Mouse (Mus musculus): ENCODE data around the gene Nav2.

Gene Nav2

GRCm38 (mm10) chr7:49515012-49515411 lies 606.5 kb downstream of the Nav2 start:
- DNase-seq (ENCODE audit: low spot score), result no peak

GRCm38 (mm10) chr7:49520504-49520903 lies 612.0 kb downstream of the Nav2 start:
- no peak for DNase-seq (ENCODE audit: low spot score)

DNA sequence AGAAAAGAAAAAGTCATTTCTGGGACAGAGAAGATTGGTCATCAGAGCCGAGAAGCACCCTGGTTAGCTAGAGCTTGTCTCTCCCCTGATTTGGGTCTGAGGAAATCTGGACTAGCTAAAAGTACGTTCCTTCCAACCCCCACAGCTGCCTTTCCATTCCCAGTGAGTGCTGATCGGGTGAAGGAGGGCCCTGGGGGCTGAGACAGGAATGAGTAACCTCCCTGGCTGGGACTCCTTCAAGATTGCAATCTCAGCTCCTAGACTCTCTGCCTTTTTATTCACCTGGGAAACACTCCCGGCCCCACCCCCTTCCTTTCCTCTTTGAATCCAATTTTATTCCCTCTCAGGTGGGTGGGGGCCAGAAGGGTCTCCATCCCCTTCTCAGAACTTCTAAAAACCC lies 612.8 kb downstream of the Nav2 start:
- DNase-seq (ENCODE audit: low spot score), result no peak

- no peak for DNase-seq (ENCODE audit: low spot score)
Observed at GRCm38 (mm10) chr7:49521976-49522375, 613.5 kb downstream of the Nav2 start.

DNA sequence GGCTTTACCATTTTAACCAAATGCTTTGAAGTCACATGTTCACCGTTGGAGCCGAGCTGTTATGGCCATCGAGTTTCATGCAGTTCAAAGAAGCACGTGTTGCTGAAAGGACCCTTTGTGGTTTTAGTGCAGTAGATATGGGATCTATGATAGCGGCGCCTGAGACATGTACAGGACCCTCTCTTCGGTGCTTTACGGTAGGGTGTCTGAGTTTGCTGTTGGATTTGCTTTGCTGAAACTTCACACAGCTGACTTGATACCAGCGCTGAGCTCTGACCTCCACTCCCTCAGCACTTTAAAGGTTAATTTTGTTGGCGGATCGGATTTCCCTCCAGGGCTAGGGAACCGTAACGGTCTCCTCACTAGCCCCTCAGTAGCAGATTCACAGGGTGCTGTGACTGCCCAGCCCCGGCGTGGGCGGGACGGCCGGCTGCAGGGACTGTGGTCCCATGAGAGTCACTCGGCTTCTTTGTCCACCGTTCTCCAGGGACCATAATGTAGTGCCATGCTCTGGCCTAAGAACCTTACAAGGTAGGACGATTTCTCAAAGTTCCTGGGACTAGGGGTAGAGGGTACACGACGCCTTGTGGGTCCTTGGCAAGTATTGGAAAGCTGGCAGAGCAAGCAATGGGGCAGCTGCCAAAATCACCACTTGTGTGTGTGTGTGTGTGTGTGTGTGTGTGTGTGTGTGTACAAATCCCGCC lies 614.0 kb downstream of the Nav2 start:
- no peak for DNase-seq (ENCODE audit: low spot score)

DNA sequence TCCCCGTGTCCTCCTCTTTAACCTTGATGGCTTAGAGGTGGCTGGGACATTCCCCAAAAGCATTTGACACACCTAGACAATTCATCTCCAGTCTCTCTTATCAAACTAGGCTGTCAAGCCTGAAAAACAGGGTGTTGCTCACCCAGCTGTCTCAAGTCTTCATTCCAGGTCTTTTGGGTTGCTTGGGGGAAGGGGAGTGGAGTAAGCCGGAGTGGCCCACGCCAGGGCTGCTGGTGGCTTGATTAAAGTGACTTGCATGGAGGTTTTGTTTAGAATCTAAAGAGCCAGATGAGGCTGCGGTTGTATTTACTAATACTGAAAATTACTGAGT lies 614.6 kb downstream of the Nav2 start:
- DNase-seq (ENCODE audit: low spot score), result no peak

DNA sequence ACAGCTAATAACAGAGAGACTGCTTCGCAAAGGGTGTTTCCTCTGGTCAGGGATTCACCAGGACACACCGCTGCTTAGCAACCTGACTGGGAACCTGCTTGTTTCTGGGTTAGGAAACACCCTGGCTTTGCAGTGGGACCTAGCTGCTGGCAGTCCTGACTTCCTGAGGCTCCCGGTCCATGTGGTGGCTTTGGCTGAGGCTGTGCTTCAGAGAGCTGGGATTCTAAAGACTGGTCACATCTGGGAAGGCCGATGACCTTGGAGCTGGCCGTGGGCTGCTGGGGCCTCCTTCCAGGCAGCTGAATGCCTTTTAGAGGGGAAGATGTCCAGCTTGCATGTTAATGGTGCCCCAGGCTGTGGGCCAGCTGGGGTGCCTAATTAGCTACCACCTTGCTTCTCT lies 615.2 kb downstream of the Nav2 start:
- no peak for DNase-seq (ENCODE audit: low spot score)

DNA sequence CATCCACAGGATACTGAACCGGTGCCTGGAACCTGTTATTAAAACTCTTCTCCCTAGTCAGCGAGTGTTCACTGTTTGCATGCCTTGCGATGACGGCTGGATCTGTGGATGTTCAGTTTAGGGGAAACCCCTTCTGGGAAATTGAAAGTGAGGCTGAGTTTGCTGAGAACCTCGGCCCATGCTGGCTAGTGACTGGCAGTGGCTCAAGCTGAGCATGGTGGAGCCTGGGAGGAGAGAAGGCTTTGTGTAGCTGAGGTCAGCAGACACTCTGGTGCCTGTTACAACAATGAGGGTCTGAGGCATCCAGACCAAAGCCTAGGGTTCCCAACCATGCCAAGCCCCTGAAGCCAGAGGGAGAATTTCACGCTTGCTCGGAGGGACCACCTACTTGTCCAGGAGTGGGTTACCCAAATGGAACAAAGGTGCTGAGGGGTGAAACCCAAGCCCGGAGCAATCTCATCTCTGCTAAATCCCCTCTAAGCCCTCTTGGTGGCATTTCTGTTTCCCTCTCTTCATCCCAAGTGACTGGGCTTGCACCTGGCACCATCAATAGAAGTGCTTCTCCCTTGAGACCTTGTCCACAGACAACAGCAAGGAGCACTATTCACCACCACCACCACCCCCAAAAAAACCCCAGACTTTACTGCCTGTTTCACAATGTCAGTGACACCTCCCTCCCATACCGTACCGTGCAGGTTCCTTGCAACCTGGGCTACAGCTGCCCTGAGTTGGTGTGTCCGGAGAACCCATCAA lies 617.0 kb downstream of the Nav2 start:
- no peak for DNase-seq (ENCODE audit: low spot score)

- DNase-seq (ENCODE audit: low spot score), result no peak
Observed at GRCm38 (mm10) chr7:49526101-49526499, 617.6 kb downstream of the Nav2 start.

DNA sequence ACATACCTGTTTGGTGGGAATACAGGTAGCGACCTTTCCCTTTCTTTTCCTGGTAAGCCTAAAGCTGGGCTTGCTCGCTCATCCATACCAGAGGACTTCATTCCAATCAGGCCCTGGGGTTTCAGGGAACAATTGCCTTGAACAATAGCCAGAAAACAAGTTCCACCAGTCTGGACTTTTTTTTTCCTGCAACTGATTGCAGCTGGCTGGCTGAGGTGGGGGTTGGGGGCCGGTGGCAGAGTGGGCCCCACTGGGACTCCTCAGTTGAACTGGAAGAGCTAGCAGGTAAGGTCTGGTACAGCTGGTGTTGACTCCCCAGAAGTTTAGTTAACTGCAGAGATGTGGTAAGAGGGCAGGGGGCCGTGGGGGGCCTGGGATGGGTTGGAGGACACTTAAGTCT lies 619.0 kb downstream of the Nav2 start:
- DNase-seq (ENCODE audit: low spot score), result no peak

DNA sequence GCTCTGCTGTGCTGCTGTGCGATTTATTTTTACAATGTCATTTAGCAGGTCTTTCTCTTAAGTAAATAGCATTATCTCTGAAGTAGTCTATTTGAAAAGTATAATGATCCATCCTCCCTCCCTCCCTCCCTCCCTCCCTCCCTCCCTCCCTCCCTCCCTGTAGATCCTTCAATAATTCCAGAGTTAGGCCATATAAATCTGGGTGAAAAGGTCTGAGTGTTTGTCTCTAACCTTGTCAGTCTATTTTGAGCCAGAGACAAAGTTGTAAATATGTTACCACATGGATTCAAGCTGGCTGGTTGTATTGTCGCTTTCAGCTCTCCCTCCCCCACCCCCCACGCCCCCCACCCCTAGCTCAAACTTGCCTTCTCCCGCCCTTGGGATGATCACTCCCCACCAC lies 619.4 kb downstream of the Nav2 start:
- no peak for DNase-seq (ENCODE audit: low spot score)

GRCm38 (mm10) chr7:49529498-49529897 lies 621.0 kb downstream of the Nav2 start:
- no peak for DNase-seq (ENCODE audit: low spot score)

GRCm38 (mm10) chr7:49533571-49533970 lies 625.1 kb downstream of the Nav2 start:
- no peak for DNase-seq (ENCODE audit: low spot score)

- DNase-seq (ENCODE audit: low spot score), result no peak
Observed at GRCm38 (mm10) chr7:49534208-49534607, 625.7 kb downstream of the Nav2 start.

DNA sequence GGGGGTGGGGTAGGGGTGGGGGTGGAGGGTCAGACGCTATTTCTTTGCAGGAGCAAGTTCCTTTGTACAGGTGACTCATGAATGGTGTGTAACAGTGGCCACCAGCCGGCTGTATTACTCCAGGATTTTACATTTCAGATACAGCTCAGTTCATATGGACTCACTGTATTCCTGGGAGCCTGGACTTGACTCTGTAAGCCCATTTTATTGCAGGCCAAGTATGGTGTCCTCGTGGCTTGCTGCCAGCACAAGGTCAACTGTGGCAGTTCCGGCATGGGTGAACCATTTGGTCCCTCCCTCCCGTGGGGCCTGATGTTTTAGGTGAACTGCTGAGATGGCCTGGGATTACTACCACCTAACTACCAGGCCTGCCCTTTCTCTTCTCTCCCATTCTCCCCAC lies 629.8 kb downstream of the Nav2 start:
- no peak for DNase-seq (ENCODE audit: low spot score)

DNA sequence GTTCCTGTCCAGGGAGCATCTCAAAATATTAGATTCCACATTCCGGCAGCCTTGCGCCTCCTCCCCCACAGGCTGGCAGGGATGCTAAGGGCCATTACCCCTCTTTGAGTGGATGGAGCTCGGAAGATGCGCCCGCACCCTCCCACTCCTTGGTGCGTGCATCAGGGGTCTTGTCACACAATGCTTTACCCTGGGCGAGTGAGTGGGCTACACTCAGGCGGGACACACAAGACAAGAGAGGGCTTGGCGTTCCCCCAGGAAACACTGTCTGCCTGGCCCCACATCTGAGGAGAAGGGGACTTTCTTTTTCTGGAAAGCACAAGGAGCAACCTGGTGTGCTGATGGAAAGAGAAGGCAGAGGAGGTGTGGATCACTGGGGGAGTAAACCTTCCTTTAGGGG lies 631.7 kb downstream of the Nav2 start:
- no peak for DNase-seq (ENCODE audit: low spot score)

DNA sequence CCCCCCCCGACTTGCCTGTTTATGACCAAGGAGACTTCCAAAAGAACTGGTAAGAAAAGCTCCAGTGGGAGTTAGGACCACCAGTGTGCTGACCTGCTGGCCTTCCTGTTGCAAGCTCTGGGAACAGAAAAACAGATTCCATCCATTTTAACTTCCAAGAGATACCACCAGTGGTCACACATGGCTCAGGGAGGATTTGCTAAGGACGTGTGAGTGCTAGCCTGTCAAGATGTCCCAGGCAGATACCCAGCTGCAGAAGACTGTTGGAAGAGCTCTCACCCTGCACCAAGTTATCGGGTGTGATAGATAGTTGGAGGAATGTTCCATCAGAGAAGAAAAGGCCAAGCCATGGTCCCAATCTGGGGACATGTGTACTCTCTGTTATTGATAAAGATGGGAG lies 633.6 kb downstream of the Nav2 start:
- DNase-seq (ENCODE audit: low spot score), result no peak

DNA sequence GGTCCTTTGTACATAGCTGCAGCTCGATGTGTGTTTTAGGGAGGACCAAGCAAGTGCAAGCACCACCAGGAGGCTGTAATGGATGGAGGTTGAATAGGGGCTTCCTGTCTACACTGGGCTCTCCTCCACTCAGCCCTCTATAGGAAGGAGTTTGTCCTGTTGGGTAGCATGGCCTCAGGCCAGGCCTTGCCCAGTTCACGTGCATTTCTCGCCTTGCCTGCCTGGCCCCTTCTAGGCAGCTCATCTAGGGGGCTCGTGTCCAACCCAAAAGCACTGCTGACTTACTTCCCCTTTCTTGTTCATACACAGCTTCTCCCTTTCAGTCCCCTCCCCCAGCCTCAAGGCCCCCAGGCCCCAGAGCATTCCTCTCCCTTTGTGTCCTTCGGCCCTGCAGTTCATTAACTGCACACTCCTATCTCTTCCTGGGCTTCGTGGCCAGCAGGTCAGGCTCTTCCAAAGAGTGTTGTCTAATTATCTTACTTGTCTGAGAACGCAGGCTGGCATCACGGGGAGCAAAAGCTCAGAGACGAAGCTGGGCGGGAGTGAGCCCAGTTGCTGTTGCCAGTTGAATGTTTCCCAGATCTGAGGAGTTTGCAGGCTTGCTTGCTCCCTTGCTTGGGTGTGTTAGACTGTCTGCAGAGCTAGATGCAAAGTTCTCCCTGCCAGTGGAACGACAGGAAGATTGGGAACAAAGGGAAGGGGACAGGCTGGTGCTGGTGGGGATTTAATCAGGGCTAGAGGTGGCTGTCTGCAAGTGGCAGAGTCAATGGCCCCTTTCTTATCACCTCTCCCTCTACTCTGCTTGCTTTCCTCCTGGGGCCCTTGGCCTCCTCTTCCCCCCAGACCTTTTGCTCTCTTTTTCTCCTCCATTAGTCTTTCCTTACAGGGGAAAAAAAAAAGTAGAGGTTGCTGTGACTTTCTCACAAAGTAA lies 636.5 kb downstream of the Nav2 start:
- no peak for DNase-seq (ENCODE audit: low spot score)

GRCm38 (mm10) chr7:49545706-49546097 lies 637.2 kb downstream of the Nav2 start:
- no peak for DNase-seq (ENCODE audit: low spot score)

DNA sequence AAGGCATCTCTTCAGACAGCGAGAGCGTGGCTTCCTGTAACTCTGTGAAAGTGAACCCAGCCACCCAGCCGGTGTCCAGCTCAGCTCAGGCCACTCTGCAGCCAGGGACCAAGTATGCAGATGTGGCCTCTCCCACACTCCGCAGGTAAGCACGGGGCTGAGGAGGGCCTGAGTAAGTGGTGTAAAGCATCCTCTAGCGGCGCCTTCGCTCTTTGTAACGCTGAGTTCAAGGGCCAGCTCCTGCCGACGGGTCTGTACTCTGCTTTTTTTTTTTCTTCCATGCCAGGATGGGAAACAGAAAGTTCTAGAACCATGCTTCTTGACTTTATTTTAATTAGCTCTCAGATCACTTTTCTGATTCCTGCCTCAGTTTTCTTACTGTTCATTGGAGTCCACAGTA lies 639.9 kb downstream of the Nav2 start:
- DNase-seq (ENCODE audit: low spot score), result no peak

DNA sequence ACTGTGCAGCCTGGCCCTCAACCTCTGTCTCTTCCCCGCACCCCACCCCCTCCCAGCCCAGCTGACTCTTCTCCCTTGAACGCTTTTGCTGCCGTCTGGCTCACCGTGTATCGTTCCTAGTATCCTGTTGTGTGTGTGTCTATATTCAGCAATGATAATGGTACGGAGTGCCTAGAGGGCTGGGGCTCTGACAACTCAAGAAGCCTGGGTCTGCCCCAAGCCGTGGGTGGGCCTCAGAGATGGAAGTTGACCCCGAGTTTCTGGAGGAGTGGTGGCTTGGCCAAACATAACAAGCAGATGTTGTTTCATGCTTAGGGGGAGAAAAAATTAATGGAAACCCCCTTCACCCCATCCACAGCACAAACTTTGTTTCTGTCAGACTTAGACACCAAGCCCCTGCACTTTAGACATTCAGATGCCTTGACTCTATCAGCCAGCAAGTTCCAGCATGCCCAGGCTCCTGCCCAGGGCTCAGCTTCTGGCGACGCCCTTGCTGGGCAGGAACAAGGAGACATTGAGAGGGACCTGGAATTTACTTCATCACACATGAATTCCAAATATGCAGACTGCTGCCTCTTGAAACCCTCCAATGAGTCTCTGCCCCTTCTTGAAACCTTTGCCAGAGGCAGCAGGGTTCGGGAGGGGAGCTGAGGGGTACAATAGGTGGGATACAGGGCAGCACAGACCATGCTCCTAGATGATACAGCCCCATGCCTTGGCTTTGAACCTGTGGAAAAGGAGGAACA lies 644.9 kb downstream of the Nav2 start:
- no peak for DNase-seq (ENCODE audit: low spot score)

DNA sequence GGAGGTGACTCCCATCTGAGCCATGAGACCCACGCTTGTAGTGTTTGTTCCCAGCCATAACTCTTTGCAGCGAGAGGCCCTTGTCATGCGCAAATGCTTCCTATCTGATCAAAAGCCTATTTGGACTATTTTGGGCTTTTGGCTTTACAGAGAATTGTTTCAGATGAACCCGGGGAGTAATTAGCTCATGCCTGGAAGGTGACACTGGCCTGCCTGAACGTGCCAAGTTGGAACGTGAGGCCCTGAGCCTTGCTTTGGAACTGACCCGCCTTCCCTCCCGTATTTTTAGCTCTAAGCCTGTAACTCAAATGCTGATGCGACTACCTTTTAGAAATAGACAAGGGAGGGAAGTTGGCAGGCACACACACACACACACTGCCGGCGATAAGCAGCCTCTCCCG lies 649.7 kb downstream of the Nav2 start:
- DNase-seq (ENCODE audit: low spot score), result no peak

Data from ovary, postnatal 10 days (tissue).